Mouse (Mus musculus) hindbrain, embryonic 13.5 days (tissue): ENCODE results near the gene Rnps1. TPM values are rescaled to one million over a fixed set of nuclear protein-coding genes. Genes with fewer than 3 reads are reported as not detected.
"Not testable (repeated sequence)": the region's sequence is repeated elsewhere in the genome, so short reads cannot be mapped to it uniquely, and the experiment has no call there.

Experiments
- ATAC-seq: fragments of 200-750 bp; cut with Nextera tagmentation; 2 replicates; pipeline ENCODE4 v1.8.0; 2017; ENCODE audit warnings: moderate TSS enrichment; ENCODE audit not compliant: low FRiP score
- H3K27ac ChIP-seq: fragments of 300-500 bp; sonication (generic); 2 replicates; pipeline ENCODE4 v1.5.1; 2015; ENCODE audit warnings: inconsistent platforms, mild to moderate bottlenecking, moderate library complexity
- H3K27me3 ChIP-seq: fragments of 300-500 bp; sonication (generic); 2 replicates; pipeline ENCODE4 v1.6.1; 2015; ENCODE audit warnings: mild to moderate bottlenecking, inconsistent platforms
- H3K36me3 ChIP-seq: fragments of 300-500 bp; sonication (generic); 2 replicates; pipeline ENCODE4 v1.6.1; 2015; ENCODE audit warnings: mild to moderate bottlenecking, inconsistent platforms
- H3K4me1 ChIP-seq: fragments of 300-500 bp; sonication (generic); replicated peaks from 2 replicates; pipeline ENCODE4 v1.6.1; 2015; ENCODE audit warnings: inconsistent platforms
- H3K4me2 ChIP-seq: fragments of 300-500 bp; sonication (generic); 2 replicates; pipeline ENCODE4 v1.6.1; 2015; ENCODE audit warnings: inconsistent platforms, mild to moderate bottlenecking, moderate library complexity
- H3K4me3 ChIP-seq: fragments of 300-500 bp; sonication (generic); 2 replicates; pipeline ENCODE4 v1.5.1; 2015; ENCODE audit warnings: mild to moderate bottlenecking, inconsistent platforms
- H3K9ac ChIP-seq: fragments of 300-500 bp; sonication (generic); 2 replicates; pipeline ENCODE4 v1.6.1; 2015; ENCODE audit warnings: mild to moderate bottlenecking, inconsistent platforms
- H3K9me3 ChIP-seq: fragments of 300-500 bp; sonication (generic); 2 replicates; pipeline ENCODE4 v1.6.1; 2016; ENCODE audit warnings: inconsistent platforms
- WGBS: fragments of 180-500 bp; shearing (Covaris S2); methylation state at CpG from one replicate; pipeline ENCODE4 v1.1.7; 2015; 5-methylcytosine and 5-hydroxymethylcytosine counted together
- polyA plus RNA-seq: library from polyadenylated mRNA; unstranded; fragments of >200 nt; fragmentation: Nextera tagmentation; extraction: Ambion mirVana; gene quantifications from 2 replicates; pipeline ENCODE4 v1.2.1, GENCODE M21; 2015

Rnps1 gene
- polyA plus RNA-seq, 1 experiment from 2014 or later, result 328 TPM

DNA sequence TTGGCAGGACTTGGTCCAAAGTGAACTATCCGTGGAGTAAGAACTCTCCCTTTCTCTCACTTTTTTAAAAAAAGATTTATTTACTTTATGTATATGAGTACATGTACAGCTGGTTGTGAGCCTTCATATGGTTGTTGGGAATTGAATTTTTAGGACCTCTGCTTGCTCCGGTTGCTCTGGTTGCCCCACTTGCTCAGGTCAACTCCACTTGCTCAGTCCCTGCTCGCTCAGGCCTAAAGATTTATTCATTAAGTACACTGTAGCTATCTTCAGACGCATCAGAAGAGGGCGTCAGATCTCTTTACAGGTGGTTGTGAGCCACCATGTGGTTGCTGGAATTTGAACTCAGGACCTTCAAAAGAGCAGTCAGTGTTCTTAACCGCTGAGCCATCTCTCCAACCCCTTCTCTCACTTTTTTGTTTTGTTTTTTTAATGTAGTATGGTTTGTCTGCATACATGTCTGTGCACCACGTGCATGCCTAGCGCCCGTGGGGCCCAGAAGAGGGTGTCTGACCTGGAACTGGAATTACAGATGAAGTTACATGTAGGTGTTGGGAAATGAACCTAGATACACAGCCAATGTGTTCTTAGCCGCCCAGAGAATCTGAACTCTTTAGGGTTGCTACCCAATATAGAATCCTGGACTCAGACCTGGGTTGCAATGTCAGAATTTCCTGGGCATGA is 41.3 kb downstream of the Rnps1 start:
- peaks cover 33% of the 10 kb centered on the region for H3K4me1 ChIP-seq
- peak overlapping the region; percentile 75 for H3K4me3 ChIP-seq
- 49% methylated on average over 10 of the region's 10 CpGs for WGBS
- H3K4me2 ChIP-seq, result peak overlapping the region; percentile 79
- H3K9me3 ChIP-seq, H3K27me3 ChIP-seq, H3K9ac ChIP-seq, ATAC-seq: not testable (repeated sequence)
- peaks cover 10% of the 10 kb centered on the region for H3K36me3 ChIP-seq
- H3K27ac ChIP-seq, result peak overlapping the region; percentile 60

DNA sequence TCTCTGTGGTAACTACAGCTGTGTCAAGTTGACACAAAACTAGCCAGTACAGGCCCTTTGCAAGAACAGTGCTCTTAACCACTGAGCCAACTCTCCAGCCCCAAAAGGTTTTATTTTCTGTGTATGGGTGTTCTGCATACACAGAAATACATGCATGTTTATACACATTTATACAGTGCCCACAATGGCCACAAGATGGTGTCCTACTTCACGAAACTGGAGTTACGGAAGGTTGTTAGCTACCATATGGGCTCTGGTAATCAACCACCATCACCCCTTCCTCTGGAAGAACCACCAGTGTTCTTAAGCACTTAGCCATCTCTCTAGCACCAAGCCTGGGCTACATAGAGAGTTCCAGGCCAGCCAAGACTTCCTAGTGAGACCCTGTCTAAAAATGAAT is 47.2 kb downstream of the Rnps1 start:
- H3K4me3 ChIP-seq, result no peak overlapping the region
- no peaks in the 10 kb centered on the region for H3K27me3 ChIP-seq
- 65% methylated on average over 2 of the region's 2 CpGs for WGBS
- H3K27ac ChIP-seq, result no peak overlapping the region
- H3K36me3 ChIP-seq, result no peaks in the 10 kb centered on the region
- no peaks in the 10 kb centered on the region for H3K9me3 ChIP-seq
- H3K4me1 ChIP-seq, result no peaks in the 10 kb centered on the region
- ATAC-seq, result no peak
- no peak overlapping the region for H3K4me2 ChIP-seq
- no peak overlapping the region for H3K9ac ChIP-seq

DNA sequence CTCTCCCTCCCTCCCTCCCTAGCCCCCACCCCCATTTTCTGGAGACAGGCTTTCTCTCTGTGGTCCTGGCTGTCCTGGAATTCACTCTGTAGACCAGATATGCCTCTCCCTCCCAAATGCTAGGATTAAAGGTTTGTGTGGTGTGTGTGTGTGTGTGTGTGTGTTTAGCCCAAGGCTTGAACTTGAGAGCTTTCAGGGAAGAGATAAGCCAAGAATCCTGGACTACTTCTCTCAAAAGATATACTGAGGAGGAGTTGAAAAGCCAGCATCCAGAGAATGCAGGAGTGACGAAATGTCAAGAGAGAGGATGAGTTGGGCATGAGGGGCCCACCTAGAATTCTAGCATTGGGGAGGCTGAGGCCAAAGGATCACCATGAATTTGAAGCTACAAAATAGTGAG is 48.6 kb downstream of the Rnps1 start:
- H3K27me3 ChIP-seq, result no peaks in the 10 kb centered on the region
- H3K4me3 ChIP-seq, result no peak overlapping the region
- no peaks in the 10 kb centered on the region for H3K4me1 ChIP-seq
- ATAC-seq, result no peak
- H3K9ac ChIP-seq, result no peak overlapping the region
- no peaks in the 10 kb centered on the region for H3K9me3 ChIP-seq
- no peak overlapping the region for H3K27ac ChIP-seq
- H3K4me2 ChIP-seq, result no peak overlapping the region
- WGBS, result 84% methylated on average over 1 of the region's 1 CpGs
- H3K36me3 ChIP-seq, result no peaks in the 10 kb centered on the region

DNA sequence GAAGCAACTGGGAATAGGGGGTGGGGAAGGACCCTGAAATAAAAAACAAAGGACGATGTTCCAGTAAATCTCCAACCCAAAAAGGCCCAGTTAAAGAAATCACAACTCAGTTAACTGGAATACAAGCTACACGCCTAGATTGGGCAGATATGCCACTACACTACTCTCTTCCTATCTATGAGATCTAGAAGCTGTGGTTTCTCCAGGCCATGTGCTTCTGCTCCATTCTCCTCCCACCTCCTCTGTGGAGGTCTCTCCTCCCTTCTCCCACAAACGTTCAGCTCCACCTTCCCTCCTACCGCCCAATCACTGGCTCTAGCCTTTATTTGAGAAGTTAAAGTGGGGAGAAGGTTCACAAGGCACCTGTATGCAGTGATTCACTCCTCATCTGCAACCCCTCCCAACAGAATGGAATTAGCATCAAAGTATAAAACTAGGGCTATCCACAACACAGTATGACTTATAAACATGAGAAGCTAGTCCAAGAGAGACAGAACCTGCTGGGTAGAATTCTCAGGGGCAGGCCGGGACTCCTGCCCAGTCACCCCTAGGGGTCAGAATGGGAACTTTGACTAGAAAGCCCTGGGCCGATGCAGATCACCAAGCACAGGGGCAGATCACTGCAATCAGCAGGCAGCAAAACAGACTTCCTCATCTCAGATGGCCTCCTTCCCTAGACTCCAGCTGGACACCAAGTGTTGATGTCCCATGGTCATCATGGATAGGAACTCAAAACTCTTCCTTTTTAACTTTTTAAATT is 49.2 kb downstream of the Rnps1 start:
- no peak overlapping the region for H3K4me3 ChIP-seq
- H3K36me3 ChIP-seq, result no peaks in the 10 kb centered on the region
- no peaks in the 10 kb centered on the region for H3K4me1 ChIP-seq
- ATAC-seq, result no peak
- H3K9me3 ChIP-seq, result no peaks in the 10 kb centered on the region
- WGBS, result 65% methylated on average over 6 of the region's 6 CpGs
- H3K27me3 ChIP-seq, result no peaks in the 10 kb centered on the region
- no peak overlapping the region for H3K9ac ChIP-seq
- no peak overlapping the region for H3K27ac ChIP-seq
- H3K4me2 ChIP-seq, result no peak overlapping the region

DNA sequence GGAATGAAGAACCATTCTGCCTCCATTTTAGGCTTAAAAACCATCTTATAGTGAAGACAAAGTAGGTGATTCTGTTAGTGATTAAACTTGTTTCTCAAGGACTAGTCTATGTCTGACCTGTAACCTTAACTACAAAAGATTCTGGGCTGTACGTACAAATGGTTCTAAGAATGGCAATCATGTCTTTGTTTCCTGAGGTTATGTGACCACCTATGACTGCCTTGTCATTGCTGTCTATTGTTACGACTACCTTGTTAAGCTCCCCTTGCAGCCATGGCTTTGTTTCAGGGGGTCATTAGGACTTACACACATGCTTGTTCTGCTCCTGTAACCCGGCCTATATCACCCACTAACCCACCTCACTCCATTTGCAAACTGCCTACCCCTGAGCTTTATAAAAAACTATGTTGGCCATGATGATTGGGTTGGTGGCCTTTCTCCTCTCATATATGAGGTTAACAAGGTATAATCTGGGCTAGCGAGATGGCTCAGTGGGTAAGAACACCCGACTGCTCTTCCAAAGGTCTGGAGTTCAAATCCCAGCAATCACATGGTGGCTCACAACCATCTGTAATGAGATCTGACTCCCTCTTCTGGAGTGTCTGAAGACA is 54.4 kb downstream of the Rnps1 start:
- 93% methylated on average over 5 of the region's 5 CpGs for WGBS
- ATAC-seq, result no peak

DNA sequence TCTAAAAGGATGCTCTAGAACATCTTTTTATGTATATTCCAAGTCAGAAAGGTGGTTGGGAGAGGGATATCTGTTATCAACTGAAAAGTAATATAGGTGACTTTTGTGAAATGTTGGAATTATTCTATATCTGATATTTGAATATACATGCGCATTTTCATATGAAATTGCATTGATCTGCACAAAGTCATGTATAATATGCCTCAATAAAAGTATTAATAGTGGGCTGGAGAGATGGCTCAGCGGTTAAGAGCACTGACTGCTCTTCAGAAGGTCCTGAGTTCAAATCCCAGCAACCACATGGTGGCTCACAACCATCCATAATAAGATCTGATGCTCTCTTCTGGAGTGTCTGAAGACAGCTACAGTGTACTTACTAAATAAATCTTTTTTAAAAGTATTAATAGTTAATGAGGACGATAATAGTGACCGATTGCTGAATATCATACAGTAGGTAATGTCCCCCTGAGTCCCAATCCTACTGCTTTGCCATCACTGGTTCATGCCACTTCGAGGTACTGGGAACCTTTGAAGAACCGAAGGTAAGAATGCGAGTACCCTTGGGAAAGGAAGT is 55.1 kb downstream of the Rnps1 start:
- Histone ChIP-seq H3K27me3 (no peaks in the 10 kb centered on the region), H3K27ac (peak overlapping the region; percentile 92), H3K36me3 (peaks cover 10% of the 10 kb centered on the region), H3K4me3 (peak overlapping the region; percentile 79), H3K9me3 (no peaks in the 10 kb centered on the region), H3K4me2 (peak overlapping the region; percentile 100), H3K9ac (peak overlapping the region; percentile 96), H3K4me1 (peaks cover 37% of the 10 kb centered on the region)
- 18% methylated on average over 7 of the region's 7 CpGs for WGBS
- no peak for ATAC-seq

More for the DNA sequence above, 54.4 kb downstream of the Rnps1 start:
- Histone ChIP-seq H3K4me3 (no peak overlapping the region), H3K4me1 (peaks cover 30% of the 10 kb centered on the region), H3K4me2 (no peak overlapping the region), H3K27ac (no peak overlapping the region), H3K9ac (no peak overlapping the region), H3K36me3 (peaks cover 3% of the 10 kb centered on the region), H3K27me3 (no peaks in the 10 kb centered on the region), H3K9me3 (no peaks in the 10 kb centered on the region)

DNA sequence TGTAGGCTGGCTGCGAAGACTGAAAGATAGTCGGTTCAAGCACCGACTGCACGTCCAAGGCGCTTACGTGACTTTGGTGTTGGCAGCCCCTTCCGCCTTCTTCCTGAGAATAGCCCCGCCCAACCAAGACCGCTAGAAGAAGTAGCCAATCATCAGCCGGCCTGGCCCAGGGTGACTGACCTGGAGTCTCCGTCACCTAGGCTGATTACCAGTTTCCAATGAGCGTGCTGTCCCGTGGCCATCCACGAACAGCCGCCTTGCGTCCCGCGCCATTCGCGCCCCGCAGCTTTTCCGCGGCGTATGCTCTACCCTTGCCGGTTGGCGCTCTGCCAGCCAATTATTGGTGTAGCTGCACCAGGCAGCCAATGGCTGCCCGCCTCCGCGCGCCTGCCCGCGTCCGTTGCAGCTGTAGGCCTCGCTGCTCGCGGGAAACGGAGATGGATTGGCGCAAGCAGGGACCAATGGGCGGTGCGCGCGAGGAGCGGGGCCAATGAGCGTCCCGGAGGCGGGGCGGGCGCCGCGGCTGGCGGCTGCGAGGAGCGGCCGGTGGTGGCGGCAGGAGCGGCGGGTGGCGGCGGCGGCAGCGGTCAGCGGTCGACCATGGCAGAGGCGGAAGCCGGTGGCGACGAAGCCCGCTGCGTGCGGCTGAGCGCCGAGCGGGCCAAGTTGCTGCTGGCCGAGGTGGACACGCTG is 55.7 kb downstream of the Rnps1 start, which contains the start of the genes E4f1 and Pgp:
TSS of gene E4f1 (minus strand) at position 404 of the 693 bp plus-strand sequence.
TSS of gene Pgp (plus strand) at position 483 of the 693 bp plus-strand sequence.
- H3K9ac ChIP-seq, result peak within 1 kb of the TSS; percentile 96
- H3K4me3 ChIP-seq, result peak within 1 kb of the TSS; percentile 79
- H3K27me3 ChIP-seq, result no peaks in the 10 kb centered on the region
- under 1% methylated on average over 66 of the region's 75 CpGs for WGBS
- H3K27ac ChIP-seq, result peak within 1 kb of the TSS; percentile 92
- H3K9me3 ChIP-seq, result no peaks in the 10 kb centered on the region
- peak; percentile 96 for ATAC-seq
- peak within 1 kb of the TSS; percentile 100 for H3K4me2 ChIP-seq
- peaks cover 16% of the 10 kb centered on the region for H3K36me3 ChIP-seq
- peaks cover 40% of the 10 kb centered on the region for H3K4me1 ChIP-seq

DNA sequence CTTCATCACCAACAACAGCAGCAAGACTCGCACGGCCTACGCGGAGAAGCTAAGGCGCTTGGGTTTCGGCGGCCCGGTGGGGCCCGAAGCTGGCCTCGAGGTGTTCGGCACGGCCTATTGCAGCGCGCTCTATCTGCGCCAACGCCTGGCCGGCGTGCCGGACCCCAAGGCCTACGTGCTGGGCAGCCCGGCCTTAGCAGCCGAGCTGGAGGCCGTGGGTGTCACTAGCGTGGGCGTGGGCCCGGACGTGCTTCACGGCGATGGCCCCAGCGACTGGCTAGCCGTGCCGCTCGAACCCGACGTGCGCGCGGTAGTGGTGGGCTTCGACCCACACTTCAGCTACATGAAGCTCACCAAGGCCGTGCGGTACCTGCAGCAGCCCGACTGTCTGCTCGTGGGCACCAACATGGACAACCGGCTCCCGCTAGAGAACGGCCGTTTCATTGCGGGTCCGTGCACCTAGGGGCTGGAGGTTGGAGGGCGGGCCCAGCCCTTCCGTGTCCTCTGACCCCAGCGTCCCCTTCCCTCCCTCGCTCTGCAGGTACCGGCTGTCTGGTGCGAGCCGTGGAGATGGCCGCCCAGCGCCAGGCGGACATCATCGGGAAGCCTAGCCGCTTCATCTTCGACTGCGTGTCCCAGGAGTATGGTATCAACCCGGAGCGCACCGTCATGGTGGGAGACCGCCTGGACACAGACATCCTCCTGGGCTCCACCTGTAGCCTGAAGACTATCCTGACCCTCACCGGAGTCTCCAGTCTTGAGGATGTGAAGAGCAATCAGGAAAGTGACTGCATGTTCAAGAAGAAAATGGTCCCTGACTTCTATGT is 56.5 kb downstream of the Rnps1 start:
- Histone ChIP-seq H3K9ac (peak overlapping the region; percentile 96), H3K4me1 (peaks cover 40% of the 10 kb centered on the region), H3K36me3 (peaks cover 25% of the 10 kb centered on the region), H3K9me3 (no peaks in the 10 kb centered on the region), H3K4me3 (peak overlapping the region; percentile 79), H3K4me2 (peak overlapping the region; percentile 100), H3K27me3 (no peaks in the 10 kb centered on the region), H3K27ac (peak overlapping the region; percentile 92)
- ATAC-seq, result peak; percentile 33
- under 1% methylated on average over 67 of the region's 68 CpGs for WGBS

DNA sequence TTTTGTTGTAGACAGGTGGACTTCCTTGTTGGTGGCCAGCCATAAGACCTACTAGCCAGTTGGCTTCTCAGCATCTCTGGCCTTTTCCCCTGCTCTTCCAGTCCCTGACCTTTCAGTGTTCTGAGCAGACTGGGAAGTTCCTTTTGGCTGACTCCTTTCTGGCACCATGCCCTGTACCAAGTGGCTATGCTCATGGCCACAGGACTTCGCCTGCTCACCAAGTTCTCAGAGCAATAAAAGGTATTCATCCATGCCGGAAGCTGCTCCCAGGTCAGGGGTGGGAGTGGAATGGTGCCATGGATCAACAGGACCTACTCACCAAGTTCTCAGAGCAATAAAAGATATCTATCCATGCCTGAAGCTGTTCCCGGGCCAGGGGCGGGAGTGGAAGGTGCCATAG is 58.1 kb downstream of the Rnps1 start:
- H3K4me2 ChIP-seq, result peak overlapping the region; percentile 100
- no peak for ATAC-seq
- no peak overlapping the region for H3K27ac ChIP-seq
- peak overlapping the region; percentile 79 for H3K4me3 ChIP-seq
- peaks cover 44% of the 10 kb centered on the region for H3K4me1 ChIP-seq
- no peaks in the 10 kb centered on the region for H3K9me3 ChIP-seq
- peaks cover 39% of the 10 kb centered on the region for H3K36me3 ChIP-seq
- WGBS, result 87% methylated on average over 4 of the region's 4 CpGs
- H3K9ac ChIP-seq, result peak overlapping the region; percentile 96; the same call in 1 of the 2 replicates
- no peaks in the 10 kb centered on the region for H3K27me3 ChIP-seq

DNA sequence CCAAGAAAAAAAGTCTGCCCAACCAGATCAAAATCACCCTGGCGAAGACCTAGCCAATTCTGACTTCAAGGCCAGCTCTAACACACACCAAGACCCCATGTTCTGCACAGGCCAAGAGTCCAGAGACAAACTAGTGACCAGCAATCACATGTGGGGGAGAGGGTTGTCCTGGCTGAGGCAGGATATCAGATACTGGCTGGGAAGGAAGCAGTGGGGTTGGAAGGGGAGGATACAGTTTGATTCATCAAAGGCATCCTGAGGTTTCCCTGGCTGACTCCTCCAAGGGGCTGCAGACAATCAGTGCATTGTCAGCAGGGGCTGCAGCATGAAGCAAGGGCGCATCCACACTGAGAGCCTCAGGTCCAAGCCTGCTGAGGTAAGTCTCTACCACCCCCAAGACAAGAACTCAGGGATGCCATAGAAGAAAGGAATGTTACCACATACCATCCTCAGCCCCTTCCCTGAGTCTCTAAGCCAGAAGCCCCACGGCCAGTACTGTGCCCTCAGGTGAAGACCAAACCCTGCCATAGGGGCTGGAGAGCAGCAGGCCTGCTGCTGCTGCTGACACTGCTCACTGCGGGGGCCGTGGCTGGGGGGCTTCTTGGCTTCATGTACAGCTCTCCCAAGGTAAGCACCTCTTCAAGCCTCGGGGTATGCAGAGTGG is 59.4 kb downstream of the Rnps1 start, which contains the start of gene Bricd5:
TSS of gene Bricd5 (plus strand) at position 273 of the 664 bp plus-strand sequence.
- Histone ChIP-seq H3K9ac (peak within 1 kb of the TSS; percentile 96), H3K36me3 (peaks cover 39% of the 10 kb centered on the region)
- 79% methylated on average over 6 of the region's 6 CpGs for WGBS

More for the DNA sequence above, 59.4 kb downstream of the Rnps1 start, which contains the start of gene Bricd5:
- Histone ChIP-seq H3K9me3 (no peaks in the 10 kb centered on the region), H3K4me2 (peak within 1 kb of the TSS; percentile 100), H3K4me1 (peaks cover 54% of the 10 kb centered on the region), H3K27ac (no peak within 1 kb of the TSS), H3K27me3 (no peaks in the 10 kb centered on the region), H3K4me3 (no peak within 1 kb of the TSS)
- ATAC-seq, result no peak
